Mouse (Mus musculus) R1 (cell line): ENCODE measurements at regions not wholly inside any gene's neighbourhood (a gene's known extent, or its start where the extent isn't known, plus 50 kb on each side); places are given as distances from the start of the nearest gene placed in this dataset.
A peak's percentile ranks its signal among the peaks of the same experiment; 100 is the strongest.

Experiments
- DNase-seq: peaks from one replicate; pipeline ENCODE4 v3.0.0-alpha.2; 2018; ENCODE audit warnings: low read depth, low spot score

DNA sequence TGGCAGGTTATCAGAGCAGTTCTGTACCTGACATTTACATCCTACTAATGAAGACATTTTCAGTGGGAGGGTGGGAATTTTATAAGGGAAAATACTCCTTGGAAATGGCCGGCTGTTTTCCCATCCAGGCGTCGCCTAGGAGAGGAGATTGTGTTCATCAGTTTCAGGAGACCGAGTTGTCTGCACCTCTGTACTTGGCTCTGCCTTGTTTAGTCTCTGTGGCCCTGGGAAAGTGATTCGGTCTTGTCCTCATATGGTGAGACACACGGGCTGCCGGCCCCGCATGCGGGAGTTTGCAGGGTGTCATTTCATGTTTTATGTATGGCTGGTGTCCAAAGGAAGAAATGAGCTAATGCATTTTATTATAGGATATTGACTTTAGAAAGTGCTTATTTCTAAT lies 287.9 kb downstream of the Cd109 start:
- DNase-seq = no peak

DNA sequence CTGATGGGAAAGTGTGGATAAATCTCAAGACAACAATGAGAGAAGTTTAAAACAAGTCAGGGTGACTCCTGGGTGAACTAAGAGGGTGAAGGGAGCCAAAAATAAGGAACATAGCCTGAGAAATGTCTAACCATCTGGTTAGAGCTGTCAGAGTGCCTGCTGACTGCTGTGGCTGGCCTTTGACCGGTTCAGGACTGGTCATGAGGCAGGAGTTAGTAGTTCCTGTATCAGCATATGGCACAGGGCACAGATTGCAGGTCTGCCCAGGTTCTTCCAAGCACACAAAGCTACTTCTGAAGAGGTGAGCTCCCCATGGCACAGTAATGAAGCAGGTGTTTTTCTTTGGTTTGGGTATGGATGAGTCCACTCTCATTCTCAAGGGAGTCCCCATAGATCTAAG lies 302.0 kb downstream of the Cd109 start:
- DNase-seq = no peak

DNA sequence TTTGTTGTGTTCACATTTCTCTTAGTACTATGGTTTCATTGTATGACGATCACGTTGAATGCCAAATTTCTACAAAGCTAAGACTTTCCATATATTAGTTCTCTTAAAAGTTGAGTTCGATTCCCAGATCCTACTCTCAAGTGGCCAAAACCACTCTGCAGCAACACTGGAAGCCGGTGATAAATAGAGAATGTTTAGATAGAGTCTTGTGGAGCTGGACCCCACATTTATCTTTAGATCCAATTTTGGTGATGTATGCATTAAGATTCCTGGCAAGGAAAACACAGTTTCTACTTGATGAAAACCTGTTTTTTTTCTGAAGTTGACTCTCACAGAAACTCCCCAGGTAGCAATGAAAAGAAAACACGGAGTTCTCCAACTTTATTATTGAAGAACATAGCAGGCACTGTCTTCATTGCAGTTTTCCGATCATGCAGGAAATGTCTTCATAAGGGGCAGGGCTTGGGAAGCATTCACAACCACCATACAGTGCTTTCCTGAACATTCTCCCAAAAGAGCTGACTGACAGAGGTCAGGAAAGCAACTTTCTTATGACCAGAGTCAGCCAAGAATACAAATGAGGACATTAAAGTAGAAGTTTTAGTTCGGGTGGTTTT lies 310.7 kb downstream of the Cd109 start:
- DNase-seq = no peak

GRCm38 (mm10) chr9:78941648-78942047 lies 326.3 kb downstream of the Cd109 start:
- DNase-seq = no peak

DNA sequence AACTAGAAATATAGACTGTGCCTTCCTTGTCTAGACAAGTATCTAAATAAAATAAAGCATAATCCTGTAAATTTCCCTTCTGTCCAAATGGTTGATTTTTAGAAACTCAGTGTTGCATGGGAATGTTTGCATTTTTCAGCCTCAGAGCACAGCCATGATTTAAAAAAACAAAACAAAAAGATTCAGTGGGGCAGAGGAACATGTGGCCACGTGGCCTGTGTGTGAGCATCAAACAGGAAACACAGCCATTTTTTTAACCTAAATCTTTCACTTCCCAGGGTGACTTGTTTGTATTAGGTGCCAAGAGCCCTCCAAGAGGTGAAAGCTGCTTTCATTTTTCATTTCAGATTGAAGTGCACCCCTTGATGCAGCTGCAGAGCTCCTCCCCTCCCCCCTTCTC lies 349.5 kb downstream of the Cd109 start:
- DNase-seq = no peak

DNA sequence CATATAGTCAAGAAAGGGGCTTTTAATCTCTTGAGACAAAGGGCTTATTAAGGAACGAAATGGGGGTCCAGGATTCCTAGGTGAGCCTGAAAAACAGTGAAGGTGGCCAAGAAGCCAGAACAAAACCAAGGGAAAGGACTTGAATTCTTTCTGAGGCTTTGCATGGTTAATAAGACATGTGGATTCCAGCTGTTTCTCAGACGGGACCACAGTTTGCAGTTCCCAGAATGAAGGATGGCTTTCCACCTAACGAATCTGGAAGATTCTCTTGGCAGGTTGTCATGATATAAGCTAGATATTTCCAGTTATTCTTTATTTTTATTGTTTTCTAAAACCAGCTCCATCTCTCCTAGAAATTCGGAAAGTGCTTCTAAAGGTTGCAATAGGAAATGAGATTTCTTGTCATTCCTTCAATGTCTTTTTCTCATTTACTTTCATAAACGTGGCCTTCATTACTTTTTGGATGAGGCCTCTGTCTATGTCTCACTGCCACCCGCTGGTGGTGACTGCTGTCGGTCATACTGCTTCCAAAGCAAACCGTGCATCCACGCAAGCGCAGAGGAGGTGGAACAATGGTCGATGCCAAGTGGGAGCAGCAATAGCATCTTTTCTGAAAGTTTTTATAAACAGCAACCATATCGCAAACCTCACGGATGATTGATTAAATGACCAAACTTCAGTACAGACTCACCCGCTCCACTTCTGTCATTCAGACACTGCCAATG lies 350.0 kb downstream of the Cd109 start:
- DNase-seq = no peak

DNA sequence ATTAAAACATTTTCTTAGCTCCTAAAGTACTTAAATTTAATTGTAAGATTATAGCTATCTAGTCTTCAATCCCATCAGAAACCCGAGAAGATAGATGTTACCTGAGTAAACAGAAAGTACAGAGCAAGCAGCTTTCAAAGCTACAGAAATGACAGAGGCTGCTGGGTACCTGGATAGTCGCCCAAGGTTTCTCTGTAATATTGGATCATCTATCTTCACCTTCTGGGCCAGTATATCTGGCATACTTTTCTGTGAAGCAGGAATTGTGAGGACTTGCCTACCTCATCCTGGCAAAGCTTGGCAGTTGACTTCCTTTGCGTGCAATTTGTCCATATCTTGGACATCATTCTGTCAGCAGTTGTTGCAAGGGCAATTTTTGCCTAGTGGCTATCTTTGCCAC lies 356.4 kb downstream of the Cd109 start:
- no peak for DNase-seq

- DNase-seq = no peak
Measured at GRCm38 (mm10) chr9:78983734-78984133, 368.4 kb downstream of the Cd109 start.

DNA sequence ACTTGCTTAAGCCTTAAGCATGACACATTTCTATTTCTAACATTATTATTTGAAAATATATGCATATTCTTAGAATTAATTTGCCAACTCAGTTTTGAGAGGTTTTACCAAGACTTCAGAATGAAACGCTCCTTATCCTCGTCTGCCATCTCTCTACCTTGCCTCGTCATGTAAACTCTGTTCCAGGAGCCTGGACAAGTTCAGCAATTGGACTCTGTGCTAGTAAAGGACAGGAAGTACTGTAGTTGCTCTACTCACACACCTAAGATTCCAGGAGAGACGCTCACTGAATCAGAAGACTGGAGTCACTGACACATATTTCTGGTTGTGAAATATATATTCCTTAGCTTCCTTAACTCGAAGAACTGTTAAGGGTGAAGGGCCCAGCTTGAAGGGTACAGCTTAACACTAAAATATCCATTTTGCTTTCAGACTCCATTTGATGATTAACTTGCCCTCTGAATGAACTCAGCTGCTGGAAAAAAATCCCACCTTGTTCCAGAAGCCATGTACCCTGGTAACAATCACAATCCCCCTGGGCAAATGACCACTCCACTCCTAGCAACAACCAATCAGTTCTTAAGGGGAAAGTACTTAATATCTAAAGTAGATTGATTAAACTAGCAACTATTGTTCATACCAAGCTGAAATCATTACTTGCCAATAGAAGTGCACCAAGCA lies 370.0 kb downstream of the Cd109 start:
- no peak for DNase-seq

- no peak for DNase-seq
Measured at GRCm38 (mm10) chr9:78991310-78991709, 376.0 kb downstream of the Cd109 start.

GRCm38 (mm10) chr9:79001081-79001480 lies 385.7 kb downstream of the Cd109 start:
- no peak for DNase-seq

DNA sequence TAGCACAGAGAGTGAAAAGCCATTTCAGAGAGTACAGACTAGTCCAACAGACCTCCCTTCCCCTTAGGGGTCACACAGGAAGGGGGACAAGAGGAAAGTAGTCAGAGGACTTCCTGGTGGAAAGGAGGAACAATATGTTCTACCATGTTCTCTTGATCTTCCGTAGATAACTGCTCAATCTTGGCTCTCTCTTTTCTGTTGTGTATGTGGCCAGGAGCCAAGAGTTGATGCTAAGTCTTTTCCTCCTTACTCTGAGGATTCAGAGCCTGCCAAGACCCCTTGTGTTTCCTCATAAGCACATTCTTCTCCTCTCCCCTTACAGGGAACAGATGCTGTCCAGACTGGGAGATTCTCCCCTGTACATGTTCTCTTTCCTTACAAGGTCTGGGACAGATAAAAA lies 386.6 kb downstream of the Cd109 start:
- no peak for DNase-seq

DNA sequence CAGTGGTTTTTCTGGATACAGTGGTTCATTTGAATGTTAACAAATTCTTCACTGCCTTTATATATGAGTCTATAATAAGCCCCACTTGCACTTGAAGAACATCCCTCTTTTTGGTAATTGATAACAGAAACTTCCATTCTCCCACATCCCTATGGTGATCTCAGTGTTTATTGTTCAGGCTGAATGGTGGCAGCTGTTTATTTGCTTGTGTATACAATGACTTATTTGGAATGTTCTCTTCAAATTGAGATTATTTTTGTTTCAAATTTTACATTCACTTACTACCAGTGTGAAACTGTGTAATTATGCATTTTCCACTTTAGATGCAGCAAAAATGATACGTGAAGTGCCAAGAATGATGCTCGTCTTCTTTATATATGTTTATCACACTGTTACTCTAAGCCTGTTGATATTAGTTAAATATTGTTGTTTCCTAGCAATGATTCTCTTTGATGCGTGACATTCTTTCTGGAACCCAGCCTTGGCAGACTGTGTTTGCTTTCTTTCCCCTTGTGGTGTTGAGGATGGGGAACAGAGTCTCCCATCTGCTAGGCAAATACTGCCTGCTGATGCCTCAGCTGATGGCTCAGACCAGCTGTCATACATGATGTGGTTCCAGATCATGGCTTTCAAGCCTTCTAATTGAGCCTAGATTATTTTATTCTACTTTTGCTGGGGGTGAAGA lies 389.1 kb downstream of the Cd109 start:
- no peak for DNase-seq

- DNase-seq = no peak
Measured at GRCm38 (mm10) chr9:79022291-79022690, 406.9 kb downstream of the Cd109 start.

DNA sequence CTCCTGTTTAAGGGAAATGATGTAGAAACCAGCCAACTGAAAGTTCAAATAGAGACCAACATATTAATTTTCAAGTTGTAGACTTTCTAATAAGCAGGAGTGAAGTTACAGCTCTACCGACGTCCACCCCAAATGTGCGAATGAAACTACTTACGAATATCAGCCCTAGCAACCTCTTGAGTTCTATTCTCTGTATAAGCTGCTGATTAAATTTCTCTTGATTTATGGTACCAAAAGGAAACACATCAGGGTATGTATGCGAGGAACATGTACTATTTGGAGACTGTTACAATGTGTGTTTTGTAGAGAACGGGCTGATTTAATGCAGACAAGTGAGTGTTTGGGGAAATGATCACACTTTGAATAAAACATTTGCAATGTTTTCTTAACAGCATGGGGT lies 412.9 kb downstream of the Cd109 start:
- DNase-seq = no peak

GRCm38 (mm10) chr9:79029456-79029855 lies 414.1 kb downstream of the Cd109 start:
- DNase-seq = no peak

- DNase-seq = no peak
Measured at GRCm38 (mm10) chr9:79035677-79036076, 420.3 kb downstream of the Cd109 start.

- no peak for DNase-seq
Measured at GRCm38 (mm10) chr9:79037054-79037453, 421.7 kb downstream of the Cd109 start.

DNA sequence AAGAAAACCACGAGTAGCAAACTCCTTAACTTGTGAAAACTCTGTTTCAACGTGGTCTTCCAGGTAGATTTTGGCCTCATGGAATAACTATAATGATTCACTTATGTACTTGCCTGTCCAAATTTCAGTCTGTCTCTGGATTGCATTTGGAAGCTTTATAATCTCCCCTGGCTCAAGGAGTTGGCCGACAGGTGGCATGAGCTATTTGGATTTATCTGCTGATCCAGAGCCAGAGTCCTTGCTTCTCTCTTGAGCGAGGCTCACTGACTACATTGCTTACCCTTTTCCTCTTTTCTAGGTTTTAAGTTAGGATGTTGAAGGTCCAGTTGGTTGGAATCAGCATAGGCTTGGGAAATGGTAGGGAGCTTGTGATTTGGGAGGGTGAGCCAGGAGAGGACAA lies 423.6 kb downstream of the Cd109 start:
- no peak for DNase-seq

GRCm38 (mm10) chr9:79044344-79044743 lies 429.0 kb downstream of the Cd109 start:
- no peak for DNase-seq

GRCm38 (mm10) chr9:79045314-79045713 lies 430.0 kb downstream of the Cd109 start:
- DNase-seq = peak; percentile 47

GRCm38 (mm10) chr9:79071961-79072360 lies 456.6 kb downstream of the Cd109 start:
- DNase-seq = no peak
